Mouse (Mus musculus) cerebellum, postnatal 14 days (tissue): ENCODE results near the gene 5530401A14Rik.

Source experiments
- DNase-seq, 2 experiments: peaks; one replicate each; pipeline ENCODE4 v3.0.0; 2021; ENCODE audit warnings: mixed read lengths in 2 of 2

Gene 5530401A14Rik

GRCm38 (mm10) chr11:81940988-81941387 lies 80.5 kb downstream of the 5530401A14Rik start:
- DNase-seq, result peak; percentile 34 to 41

- DNase-seq, result no peak
These were observed 81.7 kb downstream of the 5530401A14Rik start for GRCm38 (mm10) chr11:81942167-81942566.
